Mouse (Mus musculus) brain, embryonic 14.5 days (tissue): ENCODE results near the gene Fam243.

ENCODE experiments used
- CTCF ChIP-seq: fragments of 200-500 bp; IDR thresholded peaks from 2 replicates; pipeline ENCODE4 v1.5.1; 2012; ENCODE audit warnings: inconsistent platforms, mild to moderate bottlenecking, moderate library complexity, borderline replicate concordance; ENCODE audit not compliant: insufficient read depth, insufficient read length; ENCODE audit errors: extremely low read depth
- POLR2A ChIP-seq: fragments of 200-500 bp; IDR thresholded peaks from 2 replicates; pipeline ENCODE4 v1.6.1; 2012; ENCODE audit warnings: mild to moderate bottlenecking, inconsistent platforms, borderline replicate concordance; ENCODE audit not compliant: poor library complexity, insufficient read depth, insufficient read length, severe bottlenecking; ENCODE audit errors: extremely low read depth

- TF ChIP-seq POLR2A (no peak), CTCF (no peak)
These were observed 19.8 kb downstream of the Fam243 start for GRCm38 (mm10) chr16:92301412-92301806.
